Mouse (Mus musculus) testis, adult 2 months (tissue): ENCODE data around the gene Cacna1c. TPM values are rescaled to one million over a fixed set of nuclear protein-coding genes. Genes with fewer than 3 reads are reported as not detected.
A peak's percentile ranks its signal among the peaks of the same experiment; 100 is the strongest.

Experiments
- H3K27ac ChIP-seq: fragments of 200-500 bp; 2 replicates; pipeline ENCODE4 v1.5.1; 2012; ENCODE audit warnings: low read depth, low read length; ENCODE audit not compliant: control insufficient read depth, insufficient read depth
- H3K27me3 ChIP-seq: fragments of 200-500 bp; 2 replicates; pipeline ENCODE4 v1.6.1; 2012; ENCODE audit warnings: mild to moderate bottlenecking, low read length, moderate library complexity; ENCODE audit not compliant: control insufficient read depth, insufficient read depth
- H3K36me3 ChIP-seq: fragments of 200-500 bp; 2 replicates; pipeline ENCODE4 v1.6.1; 2012; ENCODE audit warnings: mild to moderate bottlenecking, low read length; ENCODE audit not compliant: control insufficient read depth, insufficient read depth
- H3K4me1 ChIP-seq: fragments of 200-500 bp; 2 replicates; pipeline ENCODE4 v1.6.1; 2012; ENCODE audit warnings: low read length; ENCODE audit not compliant: control insufficient read depth, insufficient read depth
- H3K4me3 ChIP-seq: fragments of 200-500 bp; 2 replicates; pipeline ENCODE4 v1.5.1; 2012; ENCODE audit warnings: low read depth, mild to moderate bottlenecking, low read length, moderate library complexity, mixed read lengths; ENCODE audit not compliant: control insufficient read depth
- CTCF ChIP-seq: fragments of 200-500 bp; IDR thresholded peaks from 2 replicates; pipeline ENCODE4 v1.5.1; 2012; ENCODE audit warnings: low read depth, mild to moderate bottlenecking, inconsistent platforms, low read length, moderate library complexity; ENCODE audit not compliant: control insufficient read depth, insufficient read depth, insufficient replicate concordance
- POLR2A ChIP-seq: fragments of 200-500 bp; IDR thresholded peaks from 2 replicates; pipeline ENCODE4 v1.6.1; 2012; ENCODE audit warnings: low read depth, mild to moderate bottlenecking, inconsistent platforms, low read length, moderate library complexity; ENCODE audit not compliant: control insufficient read depth
- polyA plus RNA-seq: library from polyadenylated mRNA; depleted of rRNA; stranded (reverse); fragments of >200 nt; gene quantifications from 2 replicates; pipeline ENCODE4 v1.2.3, GENCODE M21; 2012

The Cacna1c gene
- polyA plus RNA-seq, 1 experiment, result 1.8 TPM

- Histone ChIP-seq H3K4me3 (no peak overlapping the region), H3K27ac (no peak overlapping the region), H3K4me1 (no peaks in the 10 kb centered on the region), H3K27me3 (no peaks in the 10 kb centered on the region), H3K36me3 (no peaks in the 10 kb centered on the region)
- no peak for TF ChIP-seq CTCF
- TF ChIP-seq POLR2A, result no peak
These were observed 36.8 kb upstream of the Cacna1c start for GRCm38 (mm10) chr6:119233066-119233465.

GRCm38 (mm10) chr6:119228861-119229603, 32.8 kb upstream of the Cacna1c start:
- H3K27ac ChIP-seq, result no peak overlapping the region
- no peak for TF ChIP-seq CTCF
- TF ChIP-seq POLR2A, result no peak
- no peak overlapping the region for H3K4me3 ChIP-seq
- no peaks in the 10 kb centered on the region for H3K4me1 ChIP-seq
- no peaks in the 10 kb centered on the region for H3K27me3 ChIP-seq
- no peaks in the 10 kb centered on the region for H3K36me3 ChIP-seq

GRCm38 (mm10) chr6:119227001-119227400, 30.8 kb upstream of the Cacna1c start:
- Histone ChIP-seq H3K4me3 (no peak overlapping the region), H3K27ac (no peak overlapping the region)

GRCm38 (mm10) chr6:119225731-119226130, 29.5 kb upstream of the Cacna1c start:
- H3K4me1 ChIP-seq, result no peaks in the 10 kb centered on the region; the same call in 1 of the 2 replicates
- H3K36me3 ChIP-seq, result no peaks in the 10 kb centered on the region; the same call in 1 of the 2 replicates
- H3K27me3 ChIP-seq, result no peaks in the 10 kb centered on the region
- peak overlapping the region; percentile 34 for H3K4me3 ChIP-seq
- no peak overlapping the region for H3K27ac ChIP-seq
- TF ChIP-seq POLR2A, result no peak
- TF ChIP-seq CTCF, result no peak

More at GRCm38 (mm10) chr6:119227001-119227400, 30.8 kb upstream of the Cacna1c start:
- no peaks in the 10 kb centered on the region; the same call in 1 of the 2 replicates for H3K36me3 ChIP-seq
- H3K4me1 ChIP-seq, result no peaks in the 10 kb centered on the region; the same call in 1 of the 2 replicates
- TF ChIP-seq CTCF (no peak), POLR2A (no peak)
- H3K27me3 ChIP-seq, result no peaks in the 10 kb centered on the region

GRCm38 (mm10) chr6:119225226-119225625, 29.0 kb upstream of the Cacna1c start:
- Histone ChIP-seq H3K4me3 (peak overlapping the region; percentile 34), H3K4me1 (no peaks in the 10 kb centered on the region; the same call in 1 of the 2 replicates), H3K27ac (no peak overlapping the region), H3K27me3 (no peaks in the 10 kb centered on the region), H3K36me3 (no peaks in the 10 kb centered on the region; the same call in 1 of the 2 replicates)
- no peak for TF ChIP-seq CTCF
- no peak for TF ChIP-seq POLR2A

- Histone ChIP-seq H3K27ac (no peak overlapping the region), H3K36me3 (no peaks in the 10 kb centered on the region; the same call in 1 of the 2 replicates), H3K27me3 (no peaks in the 10 kb centered on the region), H3K4me3 (no peak overlapping the region), H3K4me1 (no peaks in the 10 kb centered on the region; the same call in 1 of the 2 replicates)
- TF ChIP-seq POLR2A (no peak), CTCF (no peak)
These were observed 28.4 kb upstream of the Cacna1c start for GRCm38 (mm10) chr6:119224451-119225195.

- Histone ChIP-seq H3K4me3 (no peak overlapping the region), H3K4me1 (no peaks in the 10 kb centered on the region; the same call in 1 of the 2 replicates), H3K27me3 (no peaks in the 10 kb centered on the region), H3K27ac (no peak overlapping the region), H3K36me3 (no peaks in the 10 kb centered on the region; the same call in 1 of the 2 replicates)
- no peak for TF ChIP-seq POLR2A
- TF ChIP-seq CTCF, result peak; percentile 20; the same call in 1 of the 2 replicates
These were observed 24.1 kb upstream of the Cacna1c start for GRCm38 (mm10) chr6:119220297-119220696.
